Mouse (Mus musculus) heart, embryonic 12.5 days (tissue): ENCODE data around the gene Abcg8. TPM values are rescaled to one million over a fixed set of nuclear protein-coding genes. Genes with fewer than 3 reads are reported as not detected.

ENCODE experiments used
- ATAC-seq: fragments of 200-750 bp; cut with Nextera tagmentation; 2 replicates; pipeline ENCODE4 v1.8.0; 2017; ENCODE audit warnings: moderate TSS enrichment, moderate library complexity; ENCODE audit not compliant: insufficient number of reproducible peaks, low FRiP score
- H3K27ac ChIP-seq: fragments of 300-500 bp; sonication (generic); 2 replicates; pipeline ENCODE4 v1.5.1; 2016; ENCODE audit warnings: mild to moderate bottlenecking, moderate library complexity; ENCODE audit not compliant: poor library complexity, severe bottlenecking
- H3K27me3 ChIP-seq: fragments of 300-500 bp; sonication (generic); replicated peaks from 2 replicates; pipeline ENCODE4 v1.6.1; 2016; ENCODE audit warnings: mild to moderate bottlenecking, moderate library complexity
- H3K36me3 ChIP-seq: fragments of 300-500 bp; sonication (generic); 2 replicates; pipeline ENCODE4 v1.6.1; 2016; ENCODE audit warnings: mild to moderate bottlenecking, moderate library complexity
- H3K4me1 ChIP-seq: fragments of 300-500 bp; sonication (generic); replicated peaks from 2 replicates; pipeline ENCODE4 v1.6.1; 2016; ENCODE audit warnings: mild to moderate bottlenecking
- H3K4me2 ChIP-seq: fragments of 300-500 bp; sonication (generic); 2 replicates; pipeline ENCODE4 v1.6.1; 2016; ENCODE audit warnings: mild to moderate bottlenecking, moderate library complexity
- H3K4me3 ChIP-seq: fragments of 300-500 bp; sonication (generic); 2 replicates; pipeline ENCODE4 v1.5.1; 2016; ENCODE audit warnings: mild to moderate bottlenecking
- H3K9ac ChIP-seq: fragments of 300-500 bp; sonication (generic); 2 replicates; pipeline ENCODE4 v1.6.1; 2016; ENCODE audit warnings: mild to moderate bottlenecking, moderate library complexity
- H3K9me3 ChIP-seq: fragments of 300-500 bp; sonication (generic); replicated peaks from 2 replicates; pipeline ENCODE4 v1.6.1; 2016; ENCODE audit warnings: mild to moderate bottlenecking, moderate library complexity
- WGBS: fragments of 180-500 bp; shearing (Covaris S2); methylation state at CpG from one replicate; pipeline ENCODE4 v1.1.7; 2016; 5-methylcytosine and 5-hydroxymethylcytosine counted together
- polyA plus RNA-seq: library from polyadenylated mRNA; unstranded; fragments of >200 nt; fragmentation: Nextera tagmentation; extraction: Ambion mirVana; gene quantifications from 2 replicates; pipeline ENCODE4 v1.2.1, GENCODE M21; 2016

Gene Abcg8
- polyA plus RNA-seq, 1 experiment from 2014 or later: not detected

- Histone ChIP-seq H3K36me3 (no peaks in the 10 kb centered on the region), H3K4me2 (peak overlapping the region; percentile 21; the same call in 1 of the 2 replicates), H3K4me3 (no peak overlapping the region), H3K9me3 (no peaks in the 10 kb centered on the region), H3K27me3 (no peaks in the 10 kb centered on the region), H3K27ac (no peak overlapping the region), H3K9ac (no peak overlapping the region), H3K4me1 (peaks cover 27% of the 10 kb centered on the region)
- ATAC-seq: no peak
- WGBS: 35% methylated on average over 16 of the region's 16 CpGs
Observed at GRCm38 (mm10) chr17:84644292-84645050, 31.6 kb upstream of the Abcg8 start.

GRCm38 (mm10) chr17:84645119-84645518, 31.0 kb upstream of the Abcg8 start:
- 42% methylated on average over 9 of the region's 9 CpGs for WGBS
- no peaks in the 10 kb centered on the region for H3K9me3 ChIP-seq
- no peak for ATAC-seq
- H3K36me3 ChIP-seq: no peaks in the 10 kb centered on the region
- no peak overlapping the region for H3K4me2 ChIP-seq
- no peak overlapping the region for H3K9ac ChIP-seq
- H3K4me3 ChIP-seq: no peak overlapping the region
- no peak overlapping the region for H3K27ac ChIP-seq
- H3K4me1 ChIP-seq: peaks cover 22% of the 10 kb centered on the region
- no peaks in the 10 kb centered on the region for H3K27me3 ChIP-seq

GRCm38 (mm10) chr17:84645894-84646293, 30.2 kb upstream of the Abcg8 start:
- H3K4me3 ChIP-seq: no peak overlapping the region
- 14% methylated on average over 5 of the region's 7 CpGs for WGBS
- no peaks in the 10 kb centered on the region for H3K27me3 ChIP-seq
- no peak overlapping the region for H3K4me2 ChIP-seq
- peaks cover 21% of the 10 kb centered on the region for H3K4me1 ChIP-seq
- H3K27ac ChIP-seq: no peak overlapping the region
- H3K9me3 ChIP-seq: no peaks in the 10 kb centered on the region
- ATAC-seq: no peak
- no peaks in the 10 kb centered on the region for H3K36me3 ChIP-seq
- no peak overlapping the region for H3K9ac ChIP-seq

GRCm38 (mm10) chr17:84646477-84646876, 29.6 kb upstream of the Abcg8 start:
- Histone ChIP-seq H3K9ac (no peak overlapping the region), H3K36me3 (no peaks in the 10 kb centered on the region), H3K27ac (no peak overlapping the region), H3K4me3 (no peak overlapping the region), H3K4me2 (no peak overlapping the region), H3K4me1 (peaks cover 23% of the 10 kb centered on the region), H3K9me3 (no peaks in the 10 kb centered on the region), H3K27me3 (no peaks in the 10 kb centered on the region)
- no peak for ATAC-seq
- WGBS: 59% methylated on average over 2 of the region's 2 CpGs

GRCm38 (mm10) chr17:84647630-84648029, 28.5 kb upstream of the Abcg8 start:
- 82% methylated on average over 4 of the region's 4 CpGs for WGBS
- no peak overlapping the region for H3K4me3 ChIP-seq
- ATAC-seq: no peak

GRCm38 (mm10) chr17:84650302-84651017, 25.6 kb upstream of the Abcg8 start:
- Histone ChIP-seq H3K27me3 (no peaks in the 10 kb centered on the region), H3K9me3 (no peaks in the 10 kb centered on the region), H3K27ac (no peak overlapping the region), H3K4me1 (peaks cover 7% of the 10 kb centered on the region), H3K36me3 (no peaks in the 10 kb centered on the region), H3K4me3 (no peak overlapping the region), H3K9ac (no peak overlapping the region), H3K4me2 (no peak overlapping the region)
- WGBS: 89% methylated on average over 9 of the region's 9 CpGs
- no peak for ATAC-seq

More at GRCm38 (mm10) chr17:84647630-84648029, 28.5 kb upstream of the Abcg8 start:
- Histone ChIP-seq H3K9me3 (no peaks in the 10 kb centered on the region), H3K9ac (no peak overlapping the region), H3K36me3 (no peaks in the 10 kb centered on the region), H3K27ac (no peak overlapping the region), H3K4me1 (peaks cover 28% of the 10 kb centered on the region), H3K27me3 (no peaks in the 10 kb centered on the region), H3K4me2 (no peak overlapping the region)

- ATAC-seq: no peak
- H3K27ac ChIP-seq: no peak overlapping the region
- no peaks in the 10 kb centered on the region for H3K9me3 ChIP-seq
- H3K9ac ChIP-seq: no peak overlapping the region
- no peak overlapping the region for H3K4me2 ChIP-seq
- WGBS: 83% methylated on average over 9 of the region's 9 CpGs
- H3K4me1 ChIP-seq: peaks cover 7% of the 10 kb centered on the region
- no peaks in the 10 kb centered on the region for H3K36me3 ChIP-seq
- H3K4me3 ChIP-seq: no peak overlapping the region
- no peaks in the 10 kb centered on the region for H3K27me3 ChIP-seq
Observed at GRCm38 (mm10) chr17:84653544-84653943, 22.6 kb upstream of the Abcg8 start.

GRCm38 (mm10) chr17:84656205-84656604, 19.9 kb upstream of the Abcg8 start:
- H3K4me1 ChIP-seq: peaks cover 7% of the 10 kb centered on the region
- no peaks in the 10 kb centered on the region for H3K36me3 ChIP-seq
- ATAC-seq: no peak
- 73% methylated on average over 5 of the region's 5 CpGs for WGBS
- H3K4me2 ChIP-seq: no peak overlapping the region
- H3K27me3 ChIP-seq: no peaks in the 10 kb centered on the region
- H3K27ac ChIP-seq: no peak overlapping the region
- H3K9ac ChIP-seq: no peak overlapping the region
- H3K4me3 ChIP-seq: no peak overlapping the region
- H3K9me3 ChIP-seq: no peaks in the 10 kb centered on the region

GRCm38 (mm10) chr17:84656653-84657421, 19.3 kb upstream of the Abcg8 start:
- H3K4me2 ChIP-seq: no peak overlapping the region
- 75% methylated on average over 19 of the region's 19 CpGs for WGBS
- H3K27me3 ChIP-seq: no peaks in the 10 kb centered on the region
- no peak for ATAC-seq
- no peak overlapping the region for H3K27ac ChIP-seq
- no peak overlapping the region for H3K9ac ChIP-seq
- no peak overlapping the region for H3K4me3 ChIP-seq
- no peaks in the 10 kb centered on the region for H3K9me3 ChIP-seq
- peaks cover 1% of the 10 kb centered on the region for H3K4me1 ChIP-seq
- H3K36me3 ChIP-seq: no peaks in the 10 kb centered on the region

GRCm38 (mm10) chr17:84657422-84657732, 18.7 kb upstream of the Abcg8 start:
- ATAC-seq: no peak
- no peak overlapping the region for H3K9ac ChIP-seq
- H3K4me3 ChIP-seq: no peak overlapping the region
- no peaks in the 10 kb centered on the region for H3K27me3 ChIP-seq
- no peaks in the 10 kb centered on the region for H3K9me3 ChIP-seq
- no peaks in the 10 kb centered on the region for H3K4me1 ChIP-seq
- WGBS: 80% methylated on average over 3 of the region's 3 CpGs
- H3K4me2 ChIP-seq: no peak overlapping the region
- H3K36me3 ChIP-seq: no peaks in the 10 kb centered on the region
- no peak overlapping the region for H3K27ac ChIP-seq

GRCm38 (mm10) chr17:84657782-84658181, 18.3 kb upstream of the Abcg8 start:
- H3K27ac ChIP-seq: no peak overlapping the region
- no peak for ATAC-seq

More at GRCm38 (mm10) chr17:84657782-84658181, 18.3 kb upstream of the Abcg8 start:
- WGBS: 71% methylated on average over 7 of the region's 7 CpGs
- Histone ChIP-seq H3K9me3 (no peaks in the 10 kb centered on the region), H3K27me3 (no peaks in the 10 kb centered on the region), H3K4me1 (no peaks in the 10 kb centered on the region), H3K4me3 (no peak overlapping the region), H3K4me2 (no peak overlapping the region), H3K36me3 (no peaks in the 10 kb centered on the region), H3K9ac (no peak overlapping the region)
